Mouse (Mus musculus): ENCODE results near the gene Hdac5. TPM values are rescaled to one million over a fixed set of nuclear protein-coding genes. Genes with fewer than 3 reads are reported as not detected.

Gene Hdac5
- total and polyA plus RNA-seq, 2 experiments = 15.9 to 38.2 TPM

DNA sequence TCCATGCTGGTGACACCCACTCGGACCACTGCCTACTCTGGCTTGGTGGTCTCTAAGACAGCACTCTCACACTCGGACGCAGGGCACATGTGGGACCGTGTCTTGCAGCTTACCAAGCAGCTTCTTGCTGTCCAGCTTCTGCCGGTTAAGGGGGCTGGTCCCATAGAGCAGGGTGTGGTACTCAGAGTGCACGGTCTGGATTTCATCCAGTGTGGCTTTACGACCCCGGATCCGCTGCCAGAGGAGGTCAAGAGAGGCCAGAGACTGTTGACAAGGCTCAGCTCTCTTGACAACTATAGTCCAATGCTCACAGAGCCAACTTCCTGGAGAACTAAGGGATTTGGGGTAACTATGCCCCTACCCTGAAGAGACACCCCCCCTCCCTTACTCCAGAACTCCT is 30.1 kb downstream of the Hdac5 start:
- no peak overlapping the region for H3K27ac ChIP-seq (replicated peaks; ENCODE audit: insufficient read depth, low read depth, low read length)
- H3K79me2 ChIP-seq (ENCODE audit: control insufficient read depth, insufficient read depth, low read length) = no peaks in the 10 kb centered on the region
- no peak overlapping the region for H3K9ac ChIP-seq (ENCODE audit: low read depth, low read length)
- H3K36me3 ChIP-seq (ENCODE audit: control insufficient read depth, insufficient read depth, low read length) = peaks cover 14% of the 10 kb centered on the region
- TF ChIP-seq CTCF (IDR thresholded peaks at IDR 0.05; ENCODE audit: low read depth, low read length) (no peak), POLR2A (IDR thresholded peaks at IDR 0.05; ENCODE audit: extremely low read depth, insufficient read depth, low read length) (no peak)
- no peak overlapping the region for H3K4me3 ChIP-seq (ENCODE audit: insufficient read depth, low read depth, low read length)
- no peaks in the 10 kb centered on the region for H3K27me3 ChIP-seq (ENCODE audit: control insufficient read depth, insufficient read depth, low read length)
- no peak for DNase-seq (ENCODE audit: extremely low read depth, low read depth, low spot score)
- H3K4me1 ChIP-seq (ENCODE audit: control insufficient read depth, insufficient read depth, low read length) = no peaks in the 10 kb centered on the region
- WGBS = 62% methylated on average over 9 of the region's 9 CpGs

DNA sequence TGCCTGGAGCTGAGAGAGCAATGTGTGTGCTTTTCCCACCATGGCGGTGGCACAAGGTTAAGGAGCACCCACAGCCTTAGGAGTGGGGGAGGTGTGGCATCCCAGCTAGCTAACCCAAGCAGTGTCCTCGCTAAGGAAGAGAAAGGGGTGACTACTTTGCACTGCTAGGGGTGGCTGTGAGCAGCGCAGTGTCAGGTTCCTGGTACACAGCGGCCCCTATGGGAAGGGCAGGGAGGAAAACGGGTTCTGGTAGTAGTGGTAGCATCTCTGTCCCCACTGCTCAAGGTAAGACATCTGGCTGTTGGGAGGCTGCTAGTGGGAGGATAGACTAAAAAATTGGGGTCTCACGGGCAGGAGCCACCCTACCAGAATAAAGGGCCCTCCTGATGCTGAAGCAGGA is 31.7 kb downstream of the Hdac5 start:
- Histone ChIP-seq H3K36me3 (ENCODE audit: control insufficient read depth, insufficient read depth, low read length) (peaks cover 11% of the 10 kb centered on the region; the same call in 1 of the 2 replicates), H3K27me3 (ENCODE audit: control insufficient read depth, insufficient read depth, low read length) (no peaks in the 10 kb centered on the region), H3K79me2 (ENCODE audit: control insufficient read depth, insufficient read depth, low read length) (no peaks in the 10 kb centered on the region), H3K27ac (replicated peaks; ENCODE audit: insufficient read depth, low read depth, low read length) (no peak overlapping the region), H3K4me3 (ENCODE audit: insufficient read depth, low read depth, low read length) (no peak overlapping the region), H3K9ac (ENCODE audit: low read depth, low read length) (no peak overlapping the region), H3K4me1 (ENCODE audit: control insufficient read depth, insufficient read depth, low read length) (no peaks in the 10 kb centered on the region)
- DNase-seq (ENCODE audit: extremely low read depth, low read depth, low spot score) = no peak
- TF ChIP-seq CTCF (IDR thresholded peaks at IDR 0.05; ENCODE audit: low read depth, low read length) (no peak), POLR2A (IDR thresholded peaks at IDR 0.05; ENCODE audit: extremely low read depth, insufficient read depth, low read length) (no peak)
- WGBS = 84% methylated on average over 6 of the region's 6 CpGs

DNA sequence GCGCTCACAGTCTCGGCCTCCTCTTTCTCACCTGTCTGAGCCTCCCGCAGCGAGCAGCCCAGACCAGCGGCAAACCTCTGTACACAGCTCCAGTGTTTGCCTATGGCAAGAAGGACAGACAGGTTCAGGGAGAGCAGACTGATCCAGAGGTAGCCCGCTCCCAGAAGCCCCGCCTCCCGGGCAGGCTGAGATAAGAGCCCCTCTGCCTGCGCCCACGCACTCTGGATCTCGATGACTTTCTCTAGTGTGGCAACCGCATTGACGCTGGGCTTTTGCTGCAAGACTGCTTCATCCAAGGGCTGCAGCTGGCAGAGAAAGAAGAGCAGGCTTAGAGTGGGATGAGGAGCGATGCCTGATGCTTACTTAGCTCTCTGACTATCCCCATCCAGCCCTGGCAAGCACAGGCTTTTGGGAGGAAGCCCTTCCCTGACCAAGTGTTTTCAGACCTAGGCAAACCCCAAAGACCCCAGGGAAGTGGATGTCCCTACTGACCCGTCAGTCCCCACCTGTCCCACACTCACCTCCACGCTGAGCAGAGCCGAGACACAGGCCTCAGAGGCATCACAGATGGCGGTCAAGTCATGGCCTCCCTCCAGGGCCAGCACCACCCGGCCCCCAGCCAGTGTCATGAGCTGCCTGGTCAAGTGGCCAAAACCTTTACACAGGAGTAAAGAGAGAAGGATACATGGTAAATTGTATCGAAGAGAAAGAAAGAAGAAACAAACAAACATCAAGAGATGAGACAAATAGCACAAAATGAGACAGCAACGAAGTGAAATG is 33.8 kb downstream of the Hdac5 start:
- no peak overlapping the region for H3K9ac ChIP-seq (ENCODE audit: low read depth, low read length)
- H3K79me2 ChIP-seq (ENCODE audit: control insufficient read depth, insufficient read depth, low read length) = no peaks in the 10 kb centered on the region
- no peak for DNase-seq (ENCODE audit: extremely low read depth, low read depth, low spot score)
- H3K27me3 ChIP-seq (ENCODE audit: control insufficient read depth, insufficient read depth, low read length) = no peaks in the 10 kb centered on the region
- peaks cover 9% of the 10 kb centered on the region; the same call in 1 of the 2 replicates for H3K36me3 ChIP-seq (ENCODE audit: control insufficient read depth, insufficient read depth, low read length)
- H3K27ac ChIP-seq (replicated peaks; ENCODE audit: insufficient read depth, low read depth, low read length) = no peak overlapping the region
- 80% methylated on average over 21 of the region's 21 CpGs for WGBS
- H3K4me1 ChIP-seq (ENCODE audit: control insufficient read depth, insufficient read depth, low read length) = no peaks in the 10 kb centered on the region
- H3K4me3 ChIP-seq (ENCODE audit: insufficient read depth, low read depth, low read length) = no peak overlapping the region
- TF ChIP-seq CTCF (IDR thresholded peaks at IDR 0.05; ENCODE audit: low read depth, low read length) (no peak), POLR2A (IDR thresholded peaks at IDR 0.05; ENCODE audit: extremely low read depth, insufficient read depth, low read length) (no peak)

DNA sequence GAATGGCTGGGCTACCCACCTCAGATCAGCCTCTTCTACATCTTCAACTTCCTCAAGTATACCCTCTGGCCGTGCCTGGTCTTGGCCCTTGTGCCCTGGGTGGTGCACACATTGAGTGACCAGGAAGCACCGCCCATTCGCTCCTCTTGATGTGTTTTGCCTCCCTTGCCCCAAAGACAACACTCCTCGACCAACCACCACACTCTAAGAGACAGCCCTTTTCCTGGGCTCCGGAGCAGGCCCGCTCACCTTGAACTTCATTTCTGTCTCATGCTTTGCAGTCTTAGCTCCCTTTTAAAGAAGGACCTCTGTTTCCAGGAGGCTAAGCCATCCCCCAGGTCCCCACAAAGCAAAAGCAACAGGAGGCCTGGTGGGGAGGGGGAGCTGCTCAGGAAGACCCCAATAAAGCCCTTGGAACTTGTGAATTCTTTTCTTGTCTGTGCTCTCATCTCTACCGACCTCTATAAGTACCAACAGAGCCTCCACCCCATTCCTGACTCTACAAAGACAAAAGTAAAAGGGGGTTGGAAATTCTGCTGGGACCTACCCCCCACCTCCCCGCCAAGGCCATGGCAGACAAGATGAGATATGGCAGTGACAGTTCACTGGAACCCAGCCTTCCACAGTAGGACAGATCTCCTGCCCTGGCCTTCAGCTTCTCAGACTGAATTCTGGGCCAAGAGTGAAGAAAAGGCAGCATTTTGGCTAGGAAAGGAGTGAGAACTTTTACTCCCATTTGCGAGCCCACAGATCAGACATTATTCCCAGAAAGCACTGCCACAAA is 36.1 kb downstream of the Hdac5 start:
- peaks cover 7% of the 10 kb centered on the region; the same call in 1 of the 2 replicates for H3K36me3 ChIP-seq (ENCODE audit: control insufficient read depth, insufficient read depth, low read length)

DNA sequence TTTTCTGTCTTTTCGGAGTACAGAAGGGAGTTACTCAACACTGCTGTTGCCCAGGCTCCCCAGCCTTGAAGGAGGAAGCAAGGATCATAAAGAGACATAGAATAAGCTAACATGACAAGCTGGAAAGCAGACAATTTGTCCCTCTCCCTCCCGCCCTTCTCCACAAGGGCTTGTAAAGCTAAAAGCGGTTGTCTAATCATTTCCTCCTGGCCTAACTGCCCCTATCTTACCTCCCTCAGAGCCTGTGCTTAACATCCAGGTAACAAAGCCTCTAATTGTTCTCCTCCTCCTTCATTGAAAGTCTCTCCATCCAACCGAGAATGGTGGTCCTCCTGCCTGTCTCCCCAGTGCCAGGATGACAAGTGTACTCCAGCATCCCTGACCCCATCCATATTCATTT is 39.1 kb downstream of the Hdac5 start:
- H3K27ac ChIP-seq (replicated peaks; ENCODE audit: insufficient read depth, low read depth, low read length) = no peak overlapping the region

More for the DNA sequence above, 36.1 kb downstream of the Hdac5 start:
- Histone ChIP-seq H3K27ac (replicated peaks; ENCODE audit: insufficient read depth, low read depth, low read length) (no peak overlapping the region), H3K4me3 (ENCODE audit: insufficient read depth, low read depth, low read length) (no peak overlapping the region), H3K27me3 (ENCODE audit: control insufficient read depth, insufficient read depth, low read length) (no peaks in the 10 kb centered on the region), H3K79me2 (ENCODE audit: control insufficient read depth, insufficient read depth, low read length) (no peaks in the 10 kb centered on the region), H3K4me1 (ENCODE audit: control insufficient read depth, insufficient read depth, low read length) (0 out of 2 replicates have a peak, but pooled peaks cover 5% of the 10 kb centered on the region), H3K9ac (ENCODE audit: low read depth, low read length) (no peak overlapping the region)
- 91% methylated on average over 9 of the region's 9 CpGs for WGBS
- TF ChIP-seq POLR2A (IDR thresholded peaks at IDR 0.05; ENCODE audit: extremely low read depth, insufficient read depth, low read length) (no peak), CTCF (IDR thresholded peaks at IDR 0.05; ENCODE audit: low read depth, low read length) (no peak)
- no peak for DNase-seq (ENCODE audit: extremely low read depth, low read depth, low spot score)

More for the DNA sequence above, 39.1 kb downstream of the Hdac5 start:
- no peak for DNase-seq (ENCODE audit: extremely low read depth, low read depth, low spot score)
- Histone ChIP-seq H3K36me3 (ENCODE audit: control insufficient read depth, insufficient read depth, low read length) (peaks cover 5% of the 10 kb centered on the region; the same call in 1 of the 2 replicates), H3K27me3 (ENCODE audit: control insufficient read depth, insufficient read depth, low read length) (no peaks in the 10 kb centered on the region), H3K4me1 (ENCODE audit: control insufficient read depth, insufficient read depth, low read length) (peaks cover 8% of the 10 kb centered on the region), H3K9ac (ENCODE audit: low read depth, low read length) (no peak overlapping the region), H3K4me3 (ENCODE audit: insufficient read depth, low read depth, low read length) (no peak overlapping the region), H3K79me2 (ENCODE audit: control insufficient read depth, insufficient read depth, low read length) (no peaks in the 10 kb centered on the region)
- 66% methylated on average over 4 of the region's 4 CpGs for WGBS
- no peak for TF ChIP-seq CTCF (IDR thresholded peaks at IDR 0.05; ENCODE audit: low read depth, low read length)
- TF ChIP-seq POLR2A (IDR thresholded peaks at IDR 0.05; ENCODE audit: extremely low read depth, insufficient read depth, low read length) = no peak

Measured in liver, adult 2 months (tissue).